Mouse (Mus musculus) bone marrow macrophage, adult 2 months (primary cell): ENCODE results near the gene Frs2. TPM values are rescaled to one million over a fixed set of nuclear protein-coding genes. Genes with fewer than 3 reads are reported as not detected.
"Not testable (repeated sequence)": the region's sequence is repeated elsewhere in the genome, so short reads cannot be mapped to it uniquely, and the experiment has no call there.

Experiments
- H3K27ac ChIP-seq: 2 replicates; pipeline ENCODE4 v1.5.1; 2012; ENCODE audit warnings: low read depth, low read length; ENCODE audit not compliant: insufficient read depth
- H3K4me1 ChIP-seq: 2 replicates; pipeline ENCODE4 v1.6.1; 2012; ENCODE audit warnings: low read length; ENCODE audit not compliant: control insufficient read depth, insufficient read depth
- H3K4me3 ChIP-seq: 2 replicates; pipeline ENCODE4 v1.5.1; 2012; ENCODE audit warnings: mild to moderate bottlenecking, low read length, moderate library complexity; ENCODE audit not compliant: insufficient read depth
- CTCF ChIP-seq: IDR thresholded peaks from 2 replicates; pipeline ENCODE4 v1.5.1; 2012; ENCODE audit warnings: low read depth, mild to moderate bottlenecking, low read length, moderate library complexity
- POLR2A ChIP-seq: IDR thresholded peaks from 2 replicates; pipeline ENCODE4 v1.6.1; 2012; ENCODE audit warnings: mild to moderate bottlenecking, low read depth, low read length, borderline replicate concordance
- polyA plus RNA-seq: library from polyadenylated mRNA; stranded (reverse); fragments of >200 nt; gene quantifications from 2 replicates; pipeline ENCODE4 v1.2.4, GENCODE M21; 2012; ENCODE audit not compliant: missing spikeins, insufficient read depth, insufficient read length

The Frs2 gene
- polyA plus RNA-seq, 1 experiment = 18.2 TPM

DNA sequence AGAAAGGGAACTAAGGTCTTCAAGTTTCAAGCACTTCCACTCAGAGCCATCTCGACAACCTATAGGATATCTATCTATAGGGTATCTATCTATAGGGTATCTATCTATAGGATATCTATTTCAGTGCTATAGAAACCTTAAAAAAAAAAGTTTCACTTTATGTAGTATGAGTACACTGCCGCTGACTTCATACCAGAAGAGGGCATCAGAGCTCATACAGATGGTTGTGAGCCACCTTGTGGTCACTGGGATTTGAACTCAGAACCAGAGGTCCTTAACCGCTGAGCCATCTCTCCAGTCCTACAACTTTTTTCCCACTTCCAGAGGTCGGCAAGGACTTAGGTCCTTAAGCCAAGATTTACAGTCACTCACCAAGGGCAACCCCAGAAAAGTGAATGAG, 92.7 kb downstream of the Frs2 start:
- Histone ChIP-seq H3K4me3 (no peak overlapping the region), H3K4me1 (no peaks in the 10 kb centered on the region), H3K27ac (no peak overlapping the region)
- TF ChIP-seq CTCF = no peak
- no peak for TF ChIP-seq POLR2A

DNA sequence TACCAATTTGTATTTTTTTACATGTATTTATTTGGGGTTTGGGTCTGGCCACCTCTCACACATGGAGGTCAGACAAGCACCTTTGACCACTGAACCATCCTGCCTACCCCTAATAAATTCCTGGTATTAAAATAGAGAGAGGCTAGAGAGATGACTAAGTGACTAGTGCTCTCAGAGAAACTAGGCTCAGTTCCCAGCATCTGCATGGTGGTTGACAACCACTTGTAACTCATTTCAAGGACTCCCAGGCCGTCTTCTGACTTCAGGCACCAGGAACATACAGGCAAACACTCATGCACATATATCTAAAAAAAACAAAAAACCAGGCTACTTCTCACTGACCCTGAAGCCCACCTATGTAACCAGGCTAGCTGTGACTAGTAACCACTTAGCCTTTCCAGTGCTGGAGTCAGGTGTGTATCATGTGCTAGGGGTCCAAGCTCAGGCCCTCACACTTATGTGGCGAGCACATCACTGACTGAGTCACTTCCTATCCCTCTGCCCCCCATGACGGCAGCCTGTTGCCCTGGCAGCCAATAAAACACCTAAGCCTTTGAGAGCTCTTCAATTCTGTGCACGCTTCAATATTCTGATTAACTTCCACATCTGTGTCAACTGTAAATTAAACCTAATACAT, 98.3 kb downstream of the Frs2 start:
- H3K27ac ChIP-seq = no peak overlapping the region
- TF ChIP-seq CTCF (no peak), POLR2A (no peak)

DNA sequence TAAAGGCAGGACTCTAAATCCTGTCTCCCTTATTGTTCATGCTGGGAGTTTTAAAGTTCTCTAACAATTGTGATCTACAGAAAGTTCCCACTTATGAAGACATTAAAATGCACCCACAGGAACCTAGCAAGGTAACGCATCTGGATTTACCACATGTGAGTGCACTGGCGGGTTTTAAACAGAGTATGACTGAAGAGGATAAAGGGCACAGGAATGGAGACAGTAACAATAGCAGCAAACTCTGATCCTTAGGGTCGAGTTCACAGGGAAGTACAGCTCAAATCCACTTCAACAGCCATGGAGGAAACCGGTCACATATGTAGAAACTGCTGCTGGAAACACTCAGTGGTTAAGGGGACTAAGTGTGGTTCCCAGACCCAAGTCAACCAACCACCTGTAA, 99.1 kb downstream of the Frs2 start:
- no peak overlapping the region for H3K27ac ChIP-seq
- peaks cover 2% of the 10 kb centered on the region for H3K4me1 ChIP-seq
- TF ChIP-seq CTCF (no peak), POLR2A (no peak)
- H3K4me3 ChIP-seq = no peak overlapping the region

More for the DNA sequence above, 98.3 kb downstream of the Frs2 start:
- Histone ChIP-seq H3K4me3 (no peak overlapping the region), H3K4me1 (peaks cover 2% of the 10 kb centered on the region)

GRCm38 (mm10) chr10:117045175-117046056, 102.9 kb downstream of the Frs2 start, which contains the start of gene Lrrc10:
Gene Lrrc10 (plus strand): TSS chr10:117045341.
- Histone ChIP-seq H3K27ac (no peak within 1 kb of the TSS), H3K4me1 (peaks cover 2% of the 10 kb centered on the region), H3K4me3 (no peak within 1 kb of the TSS)
- no peak for TF ChIP-seq POLR2A

GRCm38 (mm10) chr10:117043497-117044166, 104.7 kb downstream of the Frs2 start:
- H3K4me3 ChIP-seq, H3K4me1 ChIP-seq, H3K27ac ChIP-seq: not testable (repeated sequence)

- Histone ChIP-seq H3K4me1 (peaks cover 2% of the 10 kb centered on the region), H3K27ac (no peak overlapping the region), H3K4me3 (no peak overlapping the region)
- no peak for TF ChIP-seq POLR2A
- no peak for TF ChIP-seq CTCF
Observed at GRCm38 (mm10) chr10:117042295-117042694, 106.0 kb downstream of the Frs2 start.

DNA sequence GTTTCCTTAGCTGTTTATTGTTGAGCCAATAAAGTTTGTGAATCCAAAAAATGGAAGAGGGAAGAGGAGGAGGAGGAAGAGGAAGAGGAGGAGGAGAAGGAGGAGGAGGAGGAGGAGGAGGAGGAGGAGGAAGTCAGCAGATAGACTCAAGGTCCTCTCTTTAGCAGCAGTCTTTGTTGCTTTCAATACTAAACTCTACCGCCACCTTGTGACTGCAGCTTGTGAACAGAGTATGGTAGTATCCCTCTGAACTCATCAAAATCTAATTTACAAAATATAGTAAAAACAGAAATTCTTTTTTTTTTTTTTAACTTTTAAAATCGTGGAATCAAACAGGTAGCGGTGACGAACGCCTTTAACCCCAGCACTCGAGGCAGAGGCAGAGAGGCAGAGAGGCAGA, 108.0 kb downstream of the Frs2 start:
- TF ChIP-seq CTCF (no peak), POLR2A (no peak)
- Histone ChIP-seq H3K4me1 (no peaks in the 10 kb centered on the region), H3K4me3 (no peak overlapping the region), H3K27ac (no peak overlapping the region)

DNA sequence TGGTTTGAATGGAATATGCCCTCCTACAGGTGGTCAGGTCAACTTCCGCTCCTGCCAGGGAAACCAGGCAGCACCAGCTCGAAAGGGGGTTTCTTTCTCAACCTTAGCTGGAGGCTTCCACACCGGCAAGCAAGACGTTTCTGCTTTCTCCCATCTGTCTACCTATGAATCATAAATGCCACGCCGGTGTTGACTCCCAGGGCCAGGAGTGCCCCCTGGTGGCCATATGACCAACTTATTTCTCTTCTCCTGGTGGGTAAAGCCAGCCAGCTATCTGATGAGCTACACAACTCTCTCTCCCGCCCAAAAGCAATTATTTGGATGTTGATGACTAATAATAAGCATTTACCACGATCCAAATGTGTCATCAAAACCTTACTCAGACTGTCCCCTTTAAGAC, 114.5 kb downstream of the Frs2 start:
- H3K4me3 ChIP-seq = no peak overlapping the region
- TF ChIP-seq CTCF = peak; percentile 97
- no peak for TF ChIP-seq POLR2A
- H3K27ac ChIP-seq = no peak overlapping the region
- no peaks in the 10 kb centered on the region for H3K4me1 ChIP-seq

- Histone ChIP-seq H3K4me1 (no peaks in the 10 kb centered on the region), H3K4me3 (no peak overlapping the region), H3K27ac (no peak overlapping the region)
- no peak for TF ChIP-seq CTCF
- no peak for TF ChIP-seq POLR2A
Observed at GRCm38 (mm10) chr10:117031160-117031559, 117.2 kb downstream of the Frs2 start.

GRCm38 (mm10) chr10:117026176-117026575, 122.2 kb downstream of the Frs2 start:
- Histone ChIP-seq H3K4me3 (no peak overlapping the region), H3K4me1 (no peaks in the 10 kb centered on the region), H3K27ac (no peak overlapping the region)
- TF ChIP-seq CTCF (no peak), POLR2A (no peak)

DNA sequence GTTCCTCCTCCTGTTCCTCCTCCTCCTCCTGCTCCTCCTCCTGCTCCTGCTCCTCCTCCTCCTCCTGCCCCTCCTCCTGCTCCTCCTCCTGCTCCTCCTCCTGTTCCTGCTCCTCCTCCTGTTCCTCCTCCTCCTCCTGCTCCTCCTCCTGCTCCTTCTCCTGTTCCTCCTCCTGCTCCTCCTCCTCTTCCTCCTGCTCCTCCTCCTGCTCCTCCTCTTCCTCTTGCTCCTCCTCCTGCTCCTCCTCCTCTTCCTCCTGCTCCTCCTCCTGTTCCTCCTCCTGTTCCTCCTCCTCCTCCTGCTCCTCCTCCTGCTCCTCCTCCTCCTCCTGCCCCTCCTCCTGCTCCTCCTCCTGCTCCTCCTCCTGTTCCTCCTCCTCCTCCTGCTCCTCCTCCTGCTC, 122.6 kb downstream of the Frs2 start:
- H3K4me3 ChIP-seq, H3K27ac ChIP-seq, H3K4me1 ChIP-seq: not testable (repeated sequence)
